Mouse (Mus musculus) forebrain, embryonic 15.5 days (tissue): ENCODE measurements around the gene Gpr149. TPM values are rescaled to one million over a fixed set of nuclear protein-coding genes. Genes with fewer than 3 reads are reported as not detected.
A peak's percentile ranks its signal among the peaks of the same experiment; 100 is the strongest.

Experiments used
- ATAC-seq: fragments of 200-750 bp; cut with Nextera tagmentation; replicated peaks from 2 replicates; pipeline ENCODE4 v1.8.0; 2017; ENCODE audit warnings: mild to moderate bottlenecking, moderate TSS enrichment, moderate library complexity
- H3K27ac ChIP-seq: fragments of 300-500 bp; sonication (generic); replicated peaks from 2 replicates; pipeline ENCODE4 v1.5.1; 2015; ENCODE audit warnings: mild to moderate bottlenecking, inconsistent platforms
- H3K27me3 ChIP-seq: fragments of 300-500 bp; sonication (generic); 2 replicates; pipeline ENCODE4 v1.6.1; 2015; ENCODE audit warnings: inconsistent platforms
- H3K36me3 ChIP-seq: fragments of 300-500 bp; sonication (generic); 2 replicates; pipeline ENCODE4 v1.6.1; 2015; ENCODE audit warnings: mild to moderate bottlenecking, inconsistent platforms
- H3K4me1 ChIP-seq: fragments of 300-500 bp; sonication (generic); 2 replicates; pipeline ENCODE4 v1.6.1; 2015; ENCODE audit warnings: inconsistent platforms
- H3K4me2 ChIP-seq: fragments of 300-500 bp; sonication (generic); replicated peaks from 2 replicates; pipeline ENCODE4 v1.6.1; 2015; ENCODE audit warnings: mild to moderate bottlenecking, inconsistent platforms
- H3K4me3 ChIP-seq: fragments of 300-500 bp; sonication (generic); 2 replicates; pipeline ENCODE4 v1.5.1; 2015; ENCODE audit warnings: mild to moderate bottlenecking, inconsistent platforms
- H3K9ac ChIP-seq: fragments of 300-500 bp; sonication (generic); replicated peaks from 2 replicates; pipeline ENCODE4 v1.6.1; 2015; ENCODE audit warnings: mild to moderate bottlenecking, inconsistent platforms
- H3K9me3 ChIP-seq: fragments of 300-500 bp; sonication (generic); 2 replicates; pipeline ENCODE4 v1.6.1; 2016; ENCODE audit warnings: inconsistent platforms
- WGBS: fragments of 180-500 bp; shearing (Covaris S2); methylation state at CpG from one replicate; pipeline ENCODE4 v1.1.7; 2015; ENCODE audit warnings: mixed read lengths; 5-methylcytosine and 5-hydroxymethylcytosine counted together
- polyA plus RNA-seq: library from polyadenylated mRNA; unstranded; fragments of >200 nt; fragmentation: Nextera tagmentation; extraction: Ambion mirVana; gene quantifications from 2 replicates; pipeline ENCODE4 v1.2.1, GENCODE M21; 2015

Gpr149 gene
- polyA plus RNA-seq, 1 experiment from 2014 or later, result 2.8 TPM

DNA sequence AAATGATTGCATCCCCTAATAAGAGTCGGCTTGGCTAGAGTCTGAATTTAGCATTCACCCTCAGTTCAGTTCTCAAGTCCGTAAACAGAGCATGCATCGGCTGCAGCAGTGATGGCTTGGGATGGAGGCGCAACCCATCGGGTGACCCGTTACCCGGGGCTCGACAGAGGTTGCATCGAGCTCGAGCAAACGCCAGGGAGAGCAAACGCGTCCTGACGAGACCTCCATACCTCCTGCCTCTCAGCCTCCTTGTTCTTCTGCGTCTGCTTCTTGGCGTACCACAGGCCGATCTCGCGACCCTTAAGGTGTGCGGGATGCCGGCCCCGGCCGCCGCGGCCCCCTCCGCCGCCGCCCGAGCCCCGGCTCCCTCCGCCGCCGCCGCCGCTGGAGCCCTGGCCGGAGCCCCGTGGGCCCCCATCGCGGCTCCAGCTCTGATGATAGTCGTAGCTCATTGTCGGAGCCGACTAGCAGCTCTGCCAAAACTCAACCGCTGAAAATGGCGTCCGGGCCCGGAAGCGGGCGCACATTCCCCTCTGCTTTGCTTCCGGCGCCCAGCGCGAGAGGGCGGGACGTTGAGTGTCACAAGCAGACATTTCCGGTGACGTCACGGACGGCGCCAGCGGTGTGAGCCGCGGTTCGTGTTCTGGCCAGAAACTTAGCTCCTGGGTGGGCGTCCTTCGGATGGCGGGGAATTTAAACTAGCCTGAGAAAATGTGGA lies 98.3 kb downstream of the Gpr149 start, which contains the start of gene Dhx36:
TSS of gene Dhx36 (minus strand) at position 517 of the 718 bp plus-strand sequence.
- under 1% methylated on average over 66 of the region's 66 CpGs for WGBS
- peak; percentile 99 for ATAC-seq

DNA sequence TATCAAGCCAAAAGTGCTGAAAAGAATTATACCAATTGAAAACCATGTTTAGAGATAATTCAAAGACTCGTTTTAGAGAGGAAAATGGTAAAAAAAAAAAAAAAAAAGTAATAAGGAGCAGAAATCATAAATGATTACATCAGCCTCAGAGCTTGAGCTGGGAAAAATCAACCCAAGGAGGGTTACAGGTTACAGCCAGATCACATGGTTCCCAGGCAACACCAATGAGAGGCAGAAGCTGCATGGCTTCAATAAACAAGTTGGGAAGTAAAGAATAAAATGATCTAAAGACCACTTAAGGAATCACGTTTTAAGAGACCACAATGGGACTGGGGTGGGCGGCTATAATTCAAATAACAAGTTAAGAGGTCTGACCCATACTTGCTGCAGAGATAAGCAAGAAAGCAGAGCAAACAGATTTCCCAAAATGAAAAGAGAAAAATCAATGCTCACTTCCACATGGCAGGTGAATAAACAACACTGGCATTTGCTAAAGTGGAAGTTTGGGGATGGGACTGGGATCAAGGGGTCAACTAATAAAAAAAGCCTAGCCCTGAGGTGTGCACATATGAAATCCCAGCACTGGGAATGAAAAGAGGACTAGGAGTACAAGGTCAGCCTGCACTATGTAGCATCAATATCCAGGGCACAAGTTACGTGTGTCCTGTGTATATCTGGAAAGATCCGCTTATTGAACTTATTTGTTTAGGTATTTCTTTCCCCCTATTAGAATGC lies 99.6 kb downstream of the Gpr149 start:
- no peaks in the 10 kb centered on the region for H3K9me3 ChIP-seq
- no peak for ATAC-seq
- H3K9ac ChIP-seq, result peak overlapping the region; percentile 93; the same call in 1 of the 2 replicates
- 0 out of 2 replicates have a peak, but pooled peaks cover 3% of the 10 kb centered on the region for H3K27me3 ChIP-seq
- peaks cover 19% of the 10 kb centered on the region for H3K4me1 ChIP-seq
- peak overlapping the region; percentile 53 for H3K4me2 ChIP-seq
- WGBS, result 77% methylated on average over 5 of the region's 5 CpGs
- peak overlapping the region; percentile 95 for H3K4me3 ChIP-seq
- peaks cover 14% of the 10 kb centered on the region for H3K36me3 ChIP-seq
- H3K27ac ChIP-seq, result no peak overlapping the region

More for the DNA sequence above, 98.3 kb downstream of the Gpr149 start, which contains the start of gene Dhx36:
- Histone ChIP-seq H3K27me3 (0 out of 2 replicates have a peak, but pooled peaks cover 3% of the 10 kb centered on the region), H3K9me3 (no peaks in the 10 kb centered on the region), H3K27ac (peak within 1 kb of the TSS; percentile 98), H3K36me3 (0 out of 2 replicates have a peak, but pooled peaks cover 2% of the 10 kb centered on the region), H3K4me2 (peak within 1 kb of the TSS; percentile 53), H3K4me3 (peak within 1 kb of the TSS; percentile 95), H3K9ac (peak within 1 kb of the TSS; percentile 93), H3K4me1 (peaks cover 19% of the 10 kb centered on the region)

DNA sequence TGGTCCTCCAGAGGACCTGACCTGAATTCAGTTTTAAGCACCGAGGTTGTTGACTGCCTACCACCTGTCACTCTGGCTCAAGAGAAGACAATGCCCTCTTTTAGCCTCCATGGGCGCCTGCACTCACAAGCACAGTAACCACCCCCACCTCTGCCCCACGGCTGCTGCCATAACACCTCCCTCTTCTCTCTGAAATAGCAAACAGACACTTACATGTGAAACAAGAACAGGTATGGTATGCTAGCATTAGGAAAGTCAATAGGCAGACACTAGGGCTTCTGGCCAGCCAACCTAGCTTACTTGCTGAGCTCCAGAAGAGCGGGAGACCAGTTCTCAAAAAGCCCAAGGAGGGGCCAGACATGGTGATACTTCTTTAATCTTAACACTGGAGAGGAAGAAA lies 105.6 kb downstream of the Gpr149 start:
- Histone ChIP-seq H3K36me3 (peaks cover 53% of the 10 kb centered on the region), H3K4me3 (no peak overlapping the region), H3K4me1 (no peaks in the 10 kb centered on the region), H3K9me3 (no peaks in the 10 kb centered on the region), H3K27ac (no peak overlapping the region), H3K4me2 (no peak overlapping the region), H3K27me3 (no peaks in the 10 kb centered on the region), H3K9ac (no peak overlapping the region)
- 61% methylated on average over 4 of the region's 4 CpGs for WGBS
- ATAC-seq, result no peak

DNA sequence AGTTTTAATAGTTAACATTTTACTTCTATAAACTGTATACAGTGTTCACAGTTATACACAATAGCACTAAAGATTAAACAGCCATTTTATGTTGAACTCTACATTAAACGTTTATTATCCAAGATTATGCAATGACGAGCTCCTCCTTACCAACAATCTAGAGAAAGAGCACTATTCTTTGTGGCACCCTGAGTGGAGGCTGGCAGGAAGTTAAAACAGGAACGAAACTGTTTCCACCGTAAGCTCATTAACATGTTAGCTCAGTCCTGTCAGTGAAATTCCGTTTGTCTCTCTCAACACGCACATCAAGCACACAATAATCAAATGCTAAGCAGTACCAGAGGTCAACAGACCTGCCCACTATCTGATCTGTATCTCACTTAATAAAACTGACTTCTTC lies 112.4 kb downstream of the Gpr149 start:
- H3K27me3 ChIP-seq, result no peaks in the 10 kb centered on the region
- no peak for ATAC-seq
- no peaks in the 10 kb centered on the region for H3K9me3 ChIP-seq
- H3K9ac ChIP-seq, result no peak overlapping the region
- peaks cover 66% of the 10 kb centered on the region for H3K36me3 ChIP-seq
- no peak overlapping the region for H3K27ac ChIP-seq
- no peaks in the 10 kb centered on the region for H3K4me1 ChIP-seq
- H3K4me3 ChIP-seq, result no peak overlapping the region
- H3K4me2 ChIP-seq, result no peak overlapping the region
- WGBS, result 76% methylated on average over 6 of the region's 6 CpGs

DNA sequence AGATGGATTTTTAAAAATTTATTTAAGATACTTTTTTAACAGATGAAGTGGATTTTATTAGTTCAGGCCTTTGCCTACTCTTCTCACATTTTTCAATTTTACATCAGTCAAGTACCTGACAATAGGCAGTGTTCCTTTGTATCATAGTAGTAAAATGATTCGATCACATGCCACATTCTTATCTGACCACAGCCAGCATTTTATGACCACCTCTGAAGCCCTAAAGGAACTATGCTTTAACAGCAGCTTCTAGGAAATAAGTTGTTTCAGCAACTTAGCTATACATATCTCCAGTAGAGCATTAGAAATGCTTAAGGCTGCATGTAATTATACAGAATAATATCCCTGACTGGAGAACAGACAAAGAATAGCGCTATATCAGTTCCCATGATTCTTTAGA lies 120.6 kb downstream of the Gpr149 start:
- Histone ChIP-seq H3K9me3 (no peaks in the 10 kb centered on the region), H3K36me3 (peaks cover 59% of the 10 kb centered on the region), H3K4me2 (no peak overlapping the region), H3K27me3 (no peaks in the 10 kb centered on the region), H3K27ac (no peak overlapping the region), H3K4me1 (no peaks in the 10 kb centered on the region), H3K9ac (no peak overlapping the region), H3K4me3 (no peak overlapping the region)
- WGBS, result 94% methylated on average over 2 of the region's 2 CpGs
- no peak for ATAC-seq

Other genes starting within 250 kb of the Gpr149 start
- 44.8 and 48.1 TPM in 2 replicates for gene Dhx36, start 98.1 kb downstream of the Gpr149 start, polyA plus RNA-seq